Mouse (Mus musculus): ENCODE results near the gene Lzts2. TPM values are rescaled to one million over a fixed set of nuclear protein-coding genes. Genes with fewer than 3 reads are reported as not detected.

The Lzts2 gene
- total RNA-seq, 1 experiment = 31.9 TPM

DNA sequence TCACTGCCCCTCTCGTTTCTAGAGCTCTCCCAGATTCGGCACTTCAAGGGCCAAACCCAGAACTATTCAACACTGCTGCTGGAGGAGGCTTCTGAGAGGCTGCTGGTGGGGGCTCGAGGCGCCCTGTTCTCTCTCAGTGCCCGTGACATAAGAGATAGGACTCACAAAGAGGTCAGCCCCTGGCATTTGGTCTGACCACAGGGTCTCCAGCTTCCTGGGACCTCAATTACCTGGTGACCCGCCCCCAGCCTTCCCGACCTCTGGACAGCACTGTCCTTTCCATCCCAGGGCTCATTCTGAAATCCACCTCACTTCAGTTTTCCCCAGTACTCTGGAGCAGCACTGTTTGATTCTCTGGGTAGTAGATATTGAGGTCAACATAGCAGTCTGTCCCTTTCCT, 21.5 kb upstream of the Lzts2 start:
- no peak for DNase-seq (ENCODE audit: low read depth, low spot score)
- Histone ChIP-seq H3K36me3 (ENCODE audit: control insufficient read depth, insufficient read depth, low read length, poor library complexity, severe bottlenecking) (peaks cover 3% of the 10 kb centered on the region; the same call in 1 of the 2 replicates), H3K4me1 (ENCODE audit: control insufficient read depth in 2 of 2, insufficient read depth in 2 of 2, low read length in 2 of 2, poor library complexity in 1 of 2) (peaks cover 6 to 36% of the 10 kb centered on the region in 2 experiments), H3K9me3 (ENCODE audit: control insufficient read depth, insufficient read depth, low read depth, low read length) (no peaks in the 10 kb centered on the region), H3K27ac (ENCODE audit: insufficient read depth, low read depth, low read length, poor library complexity, severe bottlenecking) (no peak overlapping the region), H3K9ac (ENCODE audit: insufficient read depth, low read depth, low read length, poor library complexity, severe bottlenecking) (no peak overlapping the region), H3K4me3 (ENCODE audit: insufficient read depth in 1 of 2, low read depth in 1 of 2, low read length in 2 of 2, poor library complexity in 1 of 2, severe bottlenecking in 1 of 2) (no peak overlapping the region)
- in situ Hi-C loops (cut with MboI; ENCODE audit: low sequenced_read_pairs in 2 of 2, unreplicated experiment in 2 of 2) = no loop called here
- TF ChIP-seq HCFC1 (IDR thresholded peaks at IDR 0.05; ENCODE audit: borderline replicate concordance, insufficient read depth, low read length) (no peak), ZNF384 (IDR thresholded peaks at IDR 0.05; ENCODE audit: low read depth, low read length) (no peak), CHD2 (IDR thresholded peaks at IDR 0.05; ENCODE audit: low read depth, low read length) (no peak), MAFK (IDR thresholded peaks at IDR 0.05; ENCODE audit: insufficient read depth, low read depth, low read length) (no peak)

DNA sequence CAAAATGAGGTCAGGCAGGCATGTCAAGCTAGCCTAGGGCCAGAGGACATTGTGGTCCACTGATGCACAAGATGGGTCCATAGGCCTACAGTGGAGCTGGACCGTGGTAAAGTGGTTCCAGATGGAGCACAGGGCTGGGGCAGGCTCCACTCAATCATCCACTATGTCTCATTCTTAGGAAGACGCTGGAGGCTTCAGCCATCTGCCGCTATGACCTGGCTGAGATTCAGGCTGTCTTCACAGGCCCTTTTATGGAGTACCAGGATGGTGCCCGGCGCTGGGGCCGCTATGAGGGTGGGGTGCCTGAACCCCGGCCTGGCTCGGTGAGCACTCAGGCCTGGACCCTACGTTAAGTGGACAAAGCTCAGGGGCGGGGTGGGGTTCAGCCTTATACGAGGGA, 16.4 kb upstream of the Lzts2 start:
- DNase-seq (ENCODE audit: low read depth, low spot score) = no peak
- H3K4me1 ChIP-seq (ENCODE audit: control insufficient read depth in 2 of 2, insufficient read depth in 2 of 2, low read length in 2 of 2, poor library complexity in 1 of 2) = peaks cover 0 to 6% of the 10 kb centered on the region in 2 experiments; a peak in 1 of 4 replicates

DNA sequence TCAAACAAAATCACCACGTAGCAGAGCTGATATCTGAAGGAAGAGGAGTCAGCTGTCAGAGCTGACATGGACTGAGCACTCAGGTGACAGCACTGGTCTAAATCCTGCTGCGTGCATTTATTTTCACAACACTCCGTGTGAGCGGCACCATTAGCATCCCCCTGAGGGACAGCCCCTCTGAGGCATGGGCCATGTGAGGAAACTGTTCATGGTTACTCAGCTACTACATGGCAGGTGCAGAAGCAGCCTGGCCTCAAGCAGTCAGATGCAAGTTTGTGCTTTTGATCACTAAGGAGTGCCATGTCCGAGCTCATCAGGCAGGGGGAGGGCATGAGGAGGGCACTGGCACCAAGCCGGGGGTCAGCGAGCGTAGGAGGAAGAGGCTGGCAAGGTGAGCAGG, 14.6 kb upstream of the Lzts2 start:
- H3K4me1 ChIP-seq (ENCODE audit: control insufficient read depth in 2 of 2, insufficient read depth in 2 of 2, low read length in 2 of 2, poor library complexity in 1 of 2) = peaks cover 0 to 6% of the 10 kb centered on the region in 2 experiments; a peak in 1 of 4 replicates
- no peak overlapping the region for H3K27ac ChIP-seq (ENCODE audit: insufficient read depth, low read depth, low read length, poor library complexity, severe bottlenecking)
- H3K9ac ChIP-seq (ENCODE audit: insufficient read depth, low read depth, low read length, poor library complexity, severe bottlenecking) = no peak overlapping the region
- no peaks in the 10 kb centered on the region for H3K9me3 ChIP-seq (ENCODE audit: control insufficient read depth, insufficient read depth, low read depth, low read length)
- no peak overlapping the region for H3K4me3 ChIP-seq (ENCODE audit: insufficient read depth in 1 of 2, low read depth in 1 of 2, low read length in 2 of 2, poor library complexity in 1 of 2, severe bottlenecking in 1 of 2)
- in situ Hi-C loops (cut with MboI; ENCODE audit: low sequenced_read_pairs in 2 of 2, unreplicated experiment in 2 of 2) = no loop called here
- DNase-seq (ENCODE audit: low read depth, low spot score) = no peak
- H3K36me3 ChIP-seq (ENCODE audit: control insufficient read depth, insufficient read depth, low read length, poor library complexity, severe bottlenecking) = peaks cover 12% of the 10 kb centered on the region; the same call in 1 of the 2 replicates
- TF ChIP-seq ZNF384 (IDR thresholded peaks at IDR 0.05; ENCODE audit: low read depth, low read length) (no peak), MAFK (IDR thresholded peaks at IDR 0.05; ENCODE audit: insufficient read depth, low read depth, low read length) (no peak), HCFC1 (IDR thresholded peaks at IDR 0.05; ENCODE audit: borderline replicate concordance, insufficient read depth, low read length) (no peak), CHD2 (IDR thresholded peaks at IDR 0.05; ENCODE audit: low read depth, low read length) (no peak), ZC3H11A (IDR thresholded peaks at IDR 0.05; ENCODE audit: borderline replicate concordance, low read depth, low read length) (no peak)

More for the DNA sequence above, 16.4 kb upstream of the Lzts2 start:
- no peak overlapping the region for H3K4me3 ChIP-seq (ENCODE audit: insufficient read depth in 1 of 2, low read depth in 1 of 2, low read length in 2 of 2, poor library complexity in 1 of 2, severe bottlenecking in 1 of 2)
- H3K9ac ChIP-seq (ENCODE audit: insufficient read depth, low read depth, low read length, poor library complexity, severe bottlenecking) = no peak overlapping the region
- TF ChIP-seq ZC3H11A (IDR thresholded peaks at IDR 0.05; ENCODE audit: borderline replicate concordance, low read depth, low read length) = no peak
- no peak for TF ChIP-seq MAFK (IDR thresholded peaks at IDR 0.05; ENCODE audit: insufficient read depth, low read depth, low read length)
- no peak for TF ChIP-seq CHD2 (IDR thresholded peaks at IDR 0.05; ENCODE audit: low read depth, low read length)
- no peak for TF ChIP-seq ZNF384 (IDR thresholded peaks at IDR 0.05; ENCODE audit: low read depth, low read length)
- no peak for TF ChIP-seq HCFC1 (IDR thresholded peaks at IDR 0.05; ENCODE audit: borderline replicate concordance, insufficient read depth, low read length)
- no peak overlapping the region for H3K27ac ChIP-seq (ENCODE audit: insufficient read depth, low read depth, low read length, poor library complexity, severe bottlenecking)
- H3K9me3 ChIP-seq (ENCODE audit: control insufficient read depth, insufficient read depth, low read depth, low read length) = no peaks in the 10 kb centered on the region
- in situ Hi-C loops (cut with MboI; ENCODE audit: low sequenced_read_pairs in 2 of 2, unreplicated experiment in 2 of 2) = no loop called here
- H3K36me3 ChIP-seq (ENCODE audit: control insufficient read depth, insufficient read depth, low read length, poor library complexity, severe bottlenecking) = peaks cover 3% of the 10 kb centered on the region; the same call in 1 of the 2 replicates

GRCm38 (mm10) chr19:45002301-45002700, 11.9 kb upstream of the Lzts2 start:
- in situ Hi-C loops (cut with MboI; ENCODE audit: low sequenced_read_pairs in 2 of 2, unreplicated experiment in 2 of 2) = no loop called here

More at GRCm38 (mm10) chr19:45002301-45002700, 11.9 kb upstream of the Lzts2 start:
- Histone ChIP-seq H3K36me3 (ENCODE audit: control insufficient read depth, insufficient read depth, low read length, poor library complexity, severe bottlenecking) (peaks cover 15% of the 10 kb centered on the region), H3K4me1 (ENCODE audit: control insufficient read depth in 2 of 2, insufficient read depth in 2 of 2, low read length in 2 of 2, poor library complexity in 1 of 2) (peaks cover 5% of the 10 kb centered on the region in 2 experiments; a peak in 2 of 4 replicates), H3K4me3 (ENCODE audit: insufficient read depth in 1 of 2, low read depth in 1 of 2, low read length in 2 of 2, poor library complexity in 1 of 2, severe bottlenecking in 1 of 2) (no peak overlapping the region), H3K9me3 (ENCODE audit: control insufficient read depth, insufficient read depth, low read depth, low read length) (no peaks in the 10 kb centered on the region), H3K9ac (ENCODE audit: insufficient read depth, low read depth, low read length, poor library complexity, severe bottlenecking) (no peak overlapping the region), H3K27ac (ENCODE audit: insufficient read depth, low read depth, low read length, poor library complexity, severe bottlenecking) (no peak overlapping the region)
- DNase-seq (ENCODE audit: low read depth, low spot score) = no peak
- no peak for TF ChIP-seq ZC3H11A (IDR thresholded peaks at IDR 0.05; ENCODE audit: borderline replicate concordance, low read depth, low read length)
- no peak for TF ChIP-seq MAFK (IDR thresholded peaks at IDR 0.05; ENCODE audit: insufficient read depth, low read depth, low read length)
- no peak for TF ChIP-seq ZNF384 (IDR thresholded peaks at IDR 0.05; ENCODE audit: low read depth, low read length)
- no peak for TF ChIP-seq HCFC1 (IDR thresholded peaks at IDR 0.05; ENCODE audit: borderline replicate concordance, insufficient read depth, low read length)
- TF ChIP-seq CHD2 (IDR thresholded peaks at IDR 0.05; ENCODE audit: low read depth, low read length) = no peak

All from ES-E14 (cell line).